Mouse (Mus musculus) lung, embryonic 14.5 days (tissue): ENCODE results near the gene Med25. TPM values are rescaled to one million over a fixed set of nuclear protein-coding genes. Genes with fewer than 3 reads are reported as not detected.

Experiments used
- ATAC-seq: fragments of 200-750 bp; cut with Nextera tagmentation; 2 replicates; pipeline ENCODE4 v1.8.0; 2017; ENCODE audit warnings: mild to moderate bottlenecking, moderate TSS enrichment, moderate library complexity; ENCODE audit not compliant: insufficient read depth
- DNase-seq: peaks from one replicate; pipeline ENCODE4 v3.0.0-alpha.2; 2015
- H3K27ac ChIP-seq: fragments of 300-500 bp; sonication (generic); 2 replicates; pipeline ENCODE4 v1.5.1; 2014; ENCODE audit warnings: low read depth, mild to moderate bottlenecking, moderate library complexity
- H3K27me3 ChIP-seq: fragments of 300-500 bp; sonication (generic); 2 replicates; pipeline ENCODE4 v1.6.1; 2014; ENCODE audit warnings: low read length, control low read depth; ENCODE audit not compliant: insufficient read depth
- H3K36me3 ChIP-seq: fragments of 300-500 bp; sonication (generic); 2 replicates; pipeline ENCODE4 v1.6.1; 2014; ENCODE audit warnings: control low read depth; ENCODE audit not compliant: insufficient read depth
- H3K4me1 ChIP-seq: fragments of 300-500 bp; sonication (generic); 2 replicates; pipeline ENCODE4 v1.6.1; 2014; ENCODE audit warnings: antibody characterized with exemption, control low read depth; ENCODE audit not compliant: insufficient read depth
- H3K4me2 ChIP-seq: fragments of 300-500 bp; sonication (generic); 2 replicates; pipeline ENCODE4 v1.6.1; 2014; ENCODE audit warnings: mild to moderate bottlenecking
- H3K4me3 ChIP-seq: fragments of 300-500 bp; sonication (generic); 2 replicates; pipeline ENCODE4 v1.5.1; 2014; ENCODE audit warnings: low read depth, low read length
- H3K9ac ChIP-seq: fragments of 300-500 bp; sonication (generic); 2 replicates; pipeline ENCODE4 v1.6.1; 2014
- H3K9me3 ChIP-seq: fragments of 300-500 bp; sonication (generic); 2 replicates; pipeline ENCODE4 v1.6.1; 2016; ENCODE audit warnings: low read depth, low read length, control low read depth
- CTCF ChIP-seq: IDR thresholded peaks from 2 replicates; pipeline ENCODE4 v1.5.1; 2016; ENCODE audit warnings: antibody characterized with exemption, low read depth
- WGBS: fragments of 180-500 bp; shearing (Covaris S2); extraction: QIAGEN DNeasy Blood & Tissue Kit; methylation state at CpG from one replicate; pipeline ENCODE4 v1.1.7; 2014; 5-methylcytosine and 5-hydroxymethylcytosine counted together
- polyA plus RNA-seq: library from polyadenylated mRNA; unstranded; fragments of >200 nt; fragmentation: Nextera tagmentation; extraction: Ambion mirVana; gene quantifications from 2 replicates; pipeline ENCODE4 v1.2.1, GENCODE M21; 2014

Med25 gene
- polyA plus RNA-seq, 1 experiment from 2014 or later, result 79.5 TPM

GRCm38 (mm10) chr7:44856265-44856916 lies 36.1 kb downstream of the Med25 start:
- WGBS, result 61% methylated on average over 9 of the region's 9 CpGs
- Histone ChIP-seq H3K27ac (peak overlapping the region; percentile 86; the same call in 1 of the 2 replicates), H3K9ac (peak overlapping the region; percentile 78), H3K4me3 (peak overlapping the region; percentile 70), H3K36me3 (peaks cover 28% of the 10 kb centered on the region; the same call in 1 of the 2 replicates), H3K9me3 (no peaks in the 10 kb centered on the region), H3K4me1 (peaks cover 21% of the 10 kb centered on the region), H3K27me3 (no peaks in the 10 kb centered on the region), H3K4me2 (peak overlapping the region; percentile 97)
- no peak for TF ChIP-seq CTCF
- DNase-seq (no peak), ATAC-seq (no peak)

GRCm38 (mm10) chr7:44855036-44855435 lies 37.5 kb downstream of the Med25 start:
- Histone ChIP-seq H3K27me3 (no peaks in the 10 kb centered on the region), H3K36me3 (peaks cover 27% of the 10 kb centered on the region; the same call in 1 of the 2 replicates), H3K27ac (peak overlapping the region; percentile 96), H3K9me3 (no peaks in the 10 kb centered on the region), H3K4me3 (peak overlapping the region; percentile 50), H3K9ac (peak overlapping the region; percentile 66), H3K4me1 (peaks cover 21% of the 10 kb centered on the region), H3K4me2 (peak overlapping the region; percentile 92)
- 42% methylated on average over 10 of the region's 10 CpGs for WGBS
- TF ChIP-seq CTCF, result no peak
- no peak for ATAC-seq
- DNase-seq, result no peak

GRCm38 (mm10) chr7:44854356-44855031 lies 38.0 kb downstream of the Med25 start:
- Histone ChIP-seq H3K27ac (peak overlapping the region; percentile 96), H3K9ac (peak overlapping the region; percentile 66), H3K9me3 (no peaks in the 10 kb centered on the region), H3K36me3 (peaks cover 27% of the 10 kb centered on the region; the same call in 1 of the 2 replicates), H3K4me3 (peak overlapping the region; percentile 50), H3K27me3 (no peaks in the 10 kb centered on the region), H3K4me1 (peaks cover 21% of the 10 kb centered on the region), H3K4me2 (peak overlapping the region; percentile 92)
- DNase-seq (peak; percentile 89), ATAC-seq (peak; percentile 53)
- no peak for TF ChIP-seq CTCF
- WGBS, result 3% methylated on average over 45 of the region's 45 CpGs

GRCm38 (mm10) chr7:44853596-44854355 lies 38.7 kb downstream of the Med25 start:
- Histone ChIP-seq H3K4me2 (peak overlapping the region; percentile 92), H3K27me3 (no peaks in the 10 kb centered on the region), H3K27ac (peak overlapping the region; percentile 96), H3K36me3 (peaks cover 24% of the 10 kb centered on the region; the same call in 1 of the 2 replicates), H3K4me3 (peak overlapping the region; percentile 50), H3K9ac (peak overlapping the region; percentile 66), H3K9me3 (no peaks in the 10 kb centered on the region), H3K4me1 (peaks cover 21% of the 10 kb centered on the region)
- ATAC-seq, result no peak
- DNase-seq, result no peak
- TF ChIP-seq CTCF, result no peak
- WGBS, result 18% methylated on average over 26 of the region's 26 CpGs

GRCm38 (mm10) chr7:44853065-44853464 lies 39.4 kb downstream of the Med25 start:
- DNase-seq (no peak), ATAC-seq (no peak)
- Histone ChIP-seq H3K4me1 (peaks cover 22% of the 10 kb centered on the region), H3K9ac (no peak overlapping the region), H3K4me3 (no peak overlapping the region), H3K9me3 (no peaks in the 10 kb centered on the region), H3K36me3 (peaks cover 24% of the 10 kb centered on the region; the same call in 1 of the 2 replicates), H3K27me3 (no peaks in the 10 kb centered on the region), H3K27ac (no peak overlapping the region), H3K4me2 (peak overlapping the region; percentile 92)
- TF ChIP-seq CTCF, result no peak
- 98% methylated on average over 2 of the region's 2 CpGs for WGBS

- no peaks in the 10 kb centered on the region for H3K27me3 ChIP-seq
Observed at GRCm38 (mm10) chr7:44852259-44853027, 40.1 kb downstream of the Med25 start.

More at GRCm38 (mm10) chr7:44852259-44853027, 40.1 kb downstream of the Med25 start:
- no peak for DNase-seq
- peaks cover 28% of the 10 kb centered on the region for H3K4me1 ChIP-seq
- TF ChIP-seq CTCF, result no peak
- H3K27ac ChIP-seq, result no peak overlapping the region
- peaks cover 24% of the 10 kb centered on the region; the same call in 1 of the 2 replicates for H3K36me3 ChIP-seq
- ATAC-seq, result no peak
- no peak overlapping the region for H3K4me3 ChIP-seq
- H3K9me3 ChIP-seq, result no peaks in the 10 kb centered on the region
- no peak overlapping the region for H3K9ac ChIP-seq
- 90% methylated on average over 36 of the region's 36 CpGs for WGBS
- no peak overlapping the region; the same call in 1 of the 2 replicates for H3K4me2 ChIP-seq
